Mouse (Mus musculus): ENCODE results near the gene Setd4.

Gene Setd4

GRCm38 (mm10) chr16:93578346-93579005, 25.4 kb downstream of the Setd4 start:
- no peak for DNase-seq (ENCODE audit: low read depth, low spot score)
- Histone ChIP-seq H3K27me3 (ENCODE audit: control insufficient read depth, insufficient read depth, low read length, poor library complexity, severe bottlenecking) (no peaks in the 10 kb centered on the region), H3K36me3 (ENCODE audit: control insufficient read depth, insufficient read depth, low read length, poor library complexity, severe bottlenecking) (no peaks in the 10 kb centered on the region)

DNA sequence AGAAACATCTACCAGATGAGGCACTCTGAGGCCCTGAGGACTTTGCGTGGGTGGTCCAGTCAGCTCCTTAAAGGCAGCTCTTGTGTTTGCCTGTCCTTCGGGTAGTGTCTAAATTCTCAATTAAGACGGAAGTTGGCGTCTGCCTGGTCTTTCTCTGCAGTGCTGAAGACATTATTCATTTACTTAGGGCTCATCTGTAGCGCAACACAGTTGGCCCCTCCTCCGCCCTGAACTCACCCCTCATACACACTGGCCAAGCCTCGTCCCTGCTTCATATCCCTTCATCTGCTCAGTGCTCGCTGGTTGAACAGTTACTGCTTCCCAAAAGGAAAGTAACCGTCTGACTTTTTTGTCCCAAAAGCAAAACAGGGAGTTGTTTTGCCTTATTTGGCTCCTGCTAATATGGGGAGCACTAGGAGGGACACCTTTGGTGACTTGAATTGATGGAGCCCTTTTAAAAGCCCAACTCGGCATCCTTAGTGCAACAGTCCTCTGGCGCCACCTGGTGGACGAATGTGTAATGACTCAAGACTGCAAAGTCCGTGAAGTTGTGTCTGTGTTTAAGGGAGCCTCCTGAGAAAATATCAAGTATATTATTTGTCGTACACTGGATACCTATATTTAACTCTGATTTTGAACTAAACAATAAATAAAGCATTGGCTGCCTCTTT, 27.3 kb downstream of the Setd4 start:
- H3K36me3 ChIP-seq (ENCODE audit: control insufficient read depth, insufficient read depth, low read length, poor library complexity, severe bottlenecking), result no peaks in the 10 kb centered on the region

DNA sequence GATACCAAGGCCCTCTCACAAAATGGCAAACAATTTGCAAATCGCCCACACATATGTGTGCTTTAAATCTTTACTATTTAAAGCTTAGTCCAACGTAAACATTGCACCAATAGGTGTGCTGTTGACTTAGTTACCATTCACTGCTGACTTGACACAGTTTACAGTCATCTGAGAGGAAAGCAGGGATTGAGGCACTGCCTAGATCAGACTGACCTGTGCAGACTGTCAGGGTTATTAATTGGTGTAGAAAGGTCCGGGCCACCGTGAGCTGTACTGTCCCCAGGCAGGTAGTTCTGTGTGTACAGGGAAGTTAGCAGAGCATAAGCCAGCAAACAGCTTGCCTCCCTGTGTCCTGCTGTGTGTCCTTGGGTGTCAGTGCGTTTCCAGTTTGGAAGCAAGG, 28.3 kb downstream of the Setd4 start:
- DNase-seq (ENCODE audit: low read depth, low spot score), result no peak
- no peaks in the 10 kb centered on the region for H3K27me3 ChIP-seq (ENCODE audit: control insufficient read depth, insufficient read depth, low read length, poor library complexity, severe bottlenecking)
- H3K36me3 ChIP-seq (ENCODE audit: control insufficient read depth, insufficient read depth, low read length, poor library complexity, severe bottlenecking), result no peaks in the 10 kb centered on the region

More for the DNA sequence above, 27.3 kb downstream of the Setd4 start:
- no peaks in the 10 kb centered on the region for H3K27me3 ChIP-seq (ENCODE audit: control insufficient read depth, insufficient read depth, low read length, poor library complexity, severe bottlenecking)
- DNase-seq (ENCODE audit: low read depth, low spot score), result peak; percentile 80

GRCm38 (mm10) chr16:93574521-93575191, 29.2 kb downstream of the Setd4 start:
- H3K27me3 ChIP-seq (ENCODE audit: control insufficient read depth, insufficient read depth, low read length, poor library complexity, severe bottlenecking), result no peaks in the 10 kb centered on the region
- H3K36me3 ChIP-seq (ENCODE audit: control insufficient read depth, insufficient read depth, low read length, poor library complexity, severe bottlenecking), result no peaks in the 10 kb centered on the region
- peak; percentile 25 for DNase-seq (ENCODE audit: low read depth, low spot score)

DNA sequence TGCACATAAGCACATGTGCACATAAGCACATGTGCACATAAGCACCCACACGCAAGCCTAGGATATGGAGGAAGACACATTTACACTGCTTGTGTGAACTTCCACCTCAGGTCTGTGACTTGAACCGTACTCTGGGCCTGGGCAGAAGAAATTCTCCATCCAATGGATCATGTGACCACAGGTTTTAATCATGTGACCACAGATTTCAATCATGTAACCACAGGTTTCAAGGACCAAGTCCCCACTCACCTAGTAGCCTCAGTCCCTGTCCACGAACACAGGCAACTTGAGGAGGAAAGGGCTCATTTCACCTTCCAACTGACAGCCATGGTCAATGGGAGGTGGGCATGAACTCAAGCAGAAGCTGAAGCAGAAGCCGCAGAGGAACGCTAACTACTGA, 30.4 kb downstream of the Setd4 start:
- H3K27me3 ChIP-seq (ENCODE audit: control insufficient read depth, insufficient read depth, low read length, poor library complexity, severe bottlenecking), result no peaks in the 10 kb centered on the region
- DNase-seq (ENCODE audit: low read depth, low spot score), result no peak
- no peaks in the 10 kb centered on the region for H3K36me3 ChIP-seq (ENCODE audit: control insufficient read depth, insufficient read depth, low read length, poor library complexity, severe bottlenecking)

DNA sequence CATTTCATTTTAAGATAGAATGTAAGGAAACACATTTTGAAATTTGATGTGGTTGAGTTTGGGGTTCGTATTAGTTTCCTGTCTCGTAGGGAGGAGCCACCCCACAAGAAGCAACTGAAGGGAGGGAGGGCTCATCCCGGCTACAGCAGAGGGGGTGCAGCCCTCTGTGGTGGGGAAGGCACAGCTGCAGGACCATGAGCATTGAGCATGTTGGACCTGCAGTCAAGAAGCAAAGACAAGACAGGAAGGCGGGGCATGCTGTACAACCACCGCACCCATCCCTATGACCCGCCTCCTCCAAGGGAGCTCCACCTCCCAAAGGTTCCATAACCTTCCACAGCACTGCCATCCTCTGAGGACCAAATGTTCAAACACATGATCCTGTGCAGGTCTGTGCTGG, 31.5 kb downstream of the Setd4 start:
- Histone ChIP-seq H3K36me3 (ENCODE audit: control insufficient read depth, insufficient read depth, low read length, poor library complexity, severe bottlenecking) (no peaks in the 10 kb centered on the region), H3K27me3 (ENCODE audit: control insufficient read depth, insufficient read depth, low read length, poor library complexity, severe bottlenecking) (no peaks in the 10 kb centered on the region)
- no peak for DNase-seq (ENCODE audit: low read depth, low spot score)

DNA sequence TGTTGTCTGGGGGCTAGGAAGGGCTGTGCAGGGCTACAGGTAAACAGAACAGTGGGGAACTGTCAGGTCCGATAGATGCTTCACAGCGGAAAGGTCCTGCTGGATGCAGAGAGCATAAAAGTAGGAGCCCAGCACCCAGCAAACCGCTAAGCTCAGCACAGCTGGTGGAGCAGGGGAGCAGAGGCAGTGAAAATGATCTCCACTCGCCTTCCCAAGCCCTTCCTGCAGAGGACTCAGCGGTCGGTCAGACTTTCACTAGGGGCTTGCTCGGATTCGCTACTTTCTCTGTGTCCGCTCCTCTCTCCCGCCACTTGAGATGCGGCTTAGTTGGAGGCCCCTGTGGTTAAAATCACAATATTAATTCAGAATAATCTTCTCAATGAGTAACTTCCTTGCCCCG, 45.4 kb downstream of the Setd4 start:
- Histone ChIP-seq H3K27me3 (ENCODE audit: control insufficient read depth, insufficient read depth, low read length, poor library complexity, severe bottlenecking) (no peaks in the 10 kb centered on the region), H3K36me3 (ENCODE audit: control insufficient read depth, insufficient read depth, low read length, poor library complexity, severe bottlenecking) (no peaks in the 10 kb centered on the region)
- DNase-seq (ENCODE audit: low read depth, low spot score), result no peak

DNA sequence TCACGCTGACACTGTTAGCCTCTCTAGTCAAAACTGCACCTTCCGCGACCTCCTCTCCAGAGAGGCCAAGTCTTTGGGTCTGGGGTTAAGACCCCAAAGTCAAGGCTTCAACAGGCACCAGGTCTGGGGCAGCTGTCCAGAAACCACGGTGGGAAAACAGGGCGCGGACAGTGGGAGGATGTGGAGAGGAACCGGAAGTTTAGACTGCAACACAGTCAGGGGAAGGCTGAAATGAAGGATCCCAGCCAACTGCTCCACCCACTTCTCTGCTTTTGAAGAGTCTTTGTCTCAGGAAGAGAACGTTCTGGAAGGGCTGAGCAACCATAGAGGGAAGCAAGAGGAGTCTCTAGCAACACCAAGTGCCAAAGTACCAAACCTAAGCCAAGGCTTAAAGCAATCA, 46.2 kb downstream of the Setd4 start:
- Histone ChIP-seq H3K27me3 (ENCODE audit: control insufficient read depth, insufficient read depth, low read length, poor library complexity, severe bottlenecking) (no peaks in the 10 kb centered on the region), H3K36me3 (ENCODE audit: control insufficient read depth, insufficient read depth, low read length, poor library complexity, severe bottlenecking) (no peaks in the 10 kb centered on the region)
- no peak for DNase-seq (ENCODE audit: low read depth, low spot score)

DNA sequence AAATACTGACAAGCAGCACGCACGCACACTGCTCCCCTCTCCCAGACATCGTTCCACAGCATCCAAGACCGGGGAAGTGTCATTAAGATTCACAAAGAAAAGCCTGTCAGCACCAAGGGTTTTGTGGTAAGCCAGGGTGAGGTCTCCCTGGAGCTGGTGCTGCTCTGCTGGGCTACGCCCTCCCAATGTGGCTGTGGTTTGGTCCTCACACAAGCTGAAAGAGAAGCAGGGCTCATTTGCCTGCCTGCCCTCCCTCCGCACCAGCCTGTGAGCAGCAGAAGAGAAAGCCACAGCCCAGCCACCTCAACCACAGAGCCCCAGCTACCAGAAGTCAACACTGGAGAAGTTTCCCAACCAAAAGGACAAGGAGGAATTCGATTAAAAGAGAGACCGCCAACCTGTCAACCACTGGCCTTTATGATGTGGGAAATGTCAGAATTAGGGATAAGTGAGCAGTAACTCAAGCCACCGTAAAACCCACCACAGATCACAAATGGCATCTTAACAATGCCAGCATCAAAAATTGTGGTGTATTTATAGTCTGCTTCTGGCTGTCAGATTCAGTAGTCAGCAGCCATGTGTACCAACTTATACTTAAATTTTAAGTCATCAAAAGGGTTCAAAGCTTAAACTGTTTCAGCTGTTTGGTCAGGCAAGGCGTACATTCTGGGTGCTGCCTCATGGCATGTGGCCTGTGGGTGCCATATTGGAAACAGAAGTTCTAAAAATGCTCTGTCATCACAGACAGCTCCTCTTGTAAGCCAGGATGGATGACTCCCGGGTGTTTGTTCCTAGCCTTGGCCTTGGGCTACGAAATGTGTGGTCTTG, 51.0 kb downstream of the Setd4 start:
- DNase-seq (ENCODE audit: low read depth, low spot score), result no peak
- Histone ChIP-seq H3K27me3 (ENCODE audit: control insufficient read depth, insufficient read depth, low read length, poor library complexity, severe bottlenecking) (no peaks in the 10 kb centered on the region), H3K36me3 (ENCODE audit: control insufficient read depth, insufficient read depth, low read length, poor library complexity, severe bottlenecking) (no peaks in the 10 kb centered on the region)

- Histone ChIP-seq H3K27me3 (ENCODE audit: control insufficient read depth, insufficient read depth, low read length, poor library complexity, severe bottlenecking) (no peaks in the 10 kb centered on the region), H3K36me3 (ENCODE audit: control insufficient read depth, insufficient read depth, low read length, poor library complexity, severe bottlenecking) (no peaks in the 10 kb centered on the region)
- no peak for DNase-seq (ENCODE audit: low read depth, low spot score)
These were observed 54.6 kb downstream of the Setd4 start for GRCm38 (mm10) chr16:93549287-93549686.

DNA sequence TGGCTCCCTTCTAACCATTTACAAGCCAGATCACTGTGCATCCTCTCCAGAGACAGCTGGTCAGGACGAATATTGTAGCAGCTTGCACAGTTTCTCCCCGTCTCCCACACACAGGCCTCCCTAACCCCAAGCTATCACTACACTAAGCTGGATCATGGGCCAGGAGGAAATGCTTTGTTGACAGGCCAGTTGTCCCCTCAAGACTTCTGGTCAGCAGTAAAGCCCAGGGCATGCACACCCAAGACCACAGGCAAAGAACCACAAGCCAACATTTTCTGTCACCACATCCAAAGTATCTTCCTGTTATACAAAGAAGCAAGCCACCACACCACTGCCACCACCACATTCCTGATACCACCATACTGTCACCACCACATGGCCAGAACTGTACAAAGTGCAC, 55.8 kb downstream of the Setd4 start:
- no peak for DNase-seq (ENCODE audit: low read depth, low spot score)
- H3K36me3 ChIP-seq (ENCODE audit: control insufficient read depth, insufficient read depth, low read length, poor library complexity, severe bottlenecking), result no peaks in the 10 kb centered on the region

DNA sequence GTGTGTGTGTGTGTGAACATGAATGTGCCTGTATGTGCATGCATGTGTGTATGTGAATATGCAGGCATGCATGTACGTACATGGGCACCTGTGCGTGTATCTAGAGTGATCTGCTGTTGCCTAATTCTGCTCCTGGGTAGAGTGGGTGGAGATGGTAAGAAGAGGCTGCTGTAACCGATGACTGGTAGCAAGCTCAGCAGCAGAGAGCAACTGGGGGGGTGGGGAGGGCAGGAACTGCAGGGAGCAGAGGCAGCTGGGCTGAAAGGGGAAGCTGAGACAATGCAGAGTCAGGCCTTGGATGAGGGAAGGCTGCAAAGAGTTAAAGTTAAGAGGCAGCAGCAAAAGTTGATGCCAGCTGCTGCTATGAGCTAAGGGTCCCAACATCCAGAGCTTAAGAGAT, 56.7 kb downstream of the Setd4 start:
- DNase-seq (ENCODE audit: low read depth, low spot score), result no peak
- Histone ChIP-seq H3K27me3 (ENCODE audit: control insufficient read depth, insufficient read depth, low read length, poor library complexity, severe bottlenecking) (no peaks in the 10 kb centered on the region), H3K36me3 (ENCODE audit: control insufficient read depth, insufficient read depth, low read length, poor library complexity, severe bottlenecking) (no peaks in the 10 kb centered on the region)

More for the DNA sequence above, 55.8 kb downstream of the Setd4 start:
- H3K27me3 ChIP-seq (ENCODE audit: control insufficient read depth, insufficient read depth, low read length, poor library complexity, severe bottlenecking), result no peaks in the 10 kb centered on the region

GRCm38 (mm10) chr16:93546354-93546965, 57.4 kb downstream of the Setd4 start:
- H3K36me3 ChIP-seq (ENCODE audit: control insufficient read depth, insufficient read depth, low read length, poor library complexity, severe bottlenecking), result no peaks in the 10 kb centered on the region

GRCm38 (mm10) chr16:93544931-93545330, 58.9 kb downstream of the Setd4 start:
- no peak for DNase-seq (ENCODE audit: low read depth, low spot score)
- Histone ChIP-seq H3K36me3 (ENCODE audit: control insufficient read depth, insufficient read depth, low read length, poor library complexity, severe bottlenecking) (no peaks in the 10 kb centered on the region), H3K27me3 (ENCODE audit: control insufficient read depth, insufficient read depth, low read length, poor library complexity, severe bottlenecking) (no peaks in the 10 kb centered on the region)

More at GRCm38 (mm10) chr16:93546354-93546965, 57.4 kb downstream of the Setd4 start:
- no peaks in the 10 kb centered on the region for H3K27me3 ChIP-seq (ENCODE audit: control insufficient read depth, insufficient read depth, low read length, poor library complexity, severe bottlenecking)
- no peak for DNase-seq (ENCODE audit: low read depth, low spot score)
